Mouse (Mus musculus) frontal cortex, adult 2 months (tissue): Measurements from ENCODE around the gene Slc16a4. TPM values are rescaled to one million over a fixed set of nuclear protein-coding genes. Genes with fewer than 3 reads are reported as not detected.
"Not testable (repeated sequence)": the region's sequence is repeated elsewhere in the genome, so short reads cannot be mapped to it uniquely, and the experiment has no call there.

ENCODE experiments used
- DNase-seq, 2 experiments: peaks; one replicate each; pipeline ENCODE4 v3.0.0; 2022; ENCODE audit warnings: low spot score in 1 of 2; ENCODE audit errors: extremely low spot score in 1 of 2
- polyA plus RNA-seq: library from polyadenylated mRNA; depleted of rRNA; stranded (reverse); fragments of >200 nt; gene quantifications from 2 replicates; pipeline ENCODE4 v1.2.3, GENCODE M21; 2012

The Slc16a4 gene
- polyA plus RNA-seq, 1 experiment = 3.3 TPM

DNA sequence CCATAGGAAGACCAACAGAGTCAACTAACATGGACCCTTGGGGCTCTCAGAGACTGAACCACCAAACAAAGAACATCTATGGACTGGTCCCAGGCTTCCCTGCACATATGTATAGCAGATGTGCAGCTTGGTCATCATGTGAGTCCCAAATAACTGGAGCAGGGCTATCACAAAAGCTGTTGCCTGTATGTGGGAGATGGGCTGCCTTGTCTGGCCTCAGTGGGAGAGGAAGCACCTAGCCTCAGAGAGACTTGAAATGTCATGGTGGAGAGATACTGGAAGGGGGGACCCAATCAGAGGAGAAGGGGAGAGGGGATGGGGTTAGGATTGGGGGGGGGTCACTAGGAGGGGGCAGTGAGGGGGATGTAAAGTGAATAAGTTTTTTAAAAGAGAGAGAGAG, 3.7 kb upstream of the Slc16a4 start:
- no peak for DNase-seq

DNA sequence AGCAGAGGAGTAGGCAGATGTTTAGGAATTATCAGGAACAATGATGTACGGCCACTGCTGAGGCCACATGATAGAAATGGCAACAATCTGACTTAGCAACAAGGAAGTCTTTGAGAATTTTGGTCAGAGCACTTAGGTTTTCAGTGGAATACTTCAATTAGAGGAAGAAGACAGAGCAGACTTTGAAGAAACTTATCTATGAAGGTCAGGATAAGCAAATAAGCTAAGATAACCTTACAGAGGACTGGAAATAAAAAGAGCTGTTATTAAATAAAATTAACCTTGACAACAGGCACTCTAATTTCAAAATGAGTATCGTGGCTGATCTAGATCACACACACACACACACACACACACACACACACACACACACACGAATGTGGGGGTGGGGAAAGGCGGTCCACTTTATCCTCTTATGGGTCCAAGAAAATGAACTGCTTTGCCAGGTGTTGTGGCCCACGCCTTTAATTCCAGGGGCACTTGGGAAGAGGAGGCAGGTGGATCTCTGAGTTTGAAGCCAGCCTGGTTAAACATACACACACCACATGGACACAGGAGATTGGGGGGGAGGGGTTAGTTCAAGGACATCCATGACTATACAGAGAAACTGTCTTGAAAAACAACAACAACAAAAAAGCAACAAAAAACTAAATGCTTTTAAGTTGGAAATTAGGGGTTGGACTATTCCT, 4.8 kb downstream of the Slc16a4 start:
- no peak for DNase-seq

- not testable (repeated sequence) for DNase-seq
Measured at GRCm38 (mm10) chr3:107296917-107297316, 5.9 kb downstream of the Slc16a4 start.

GRCm38 (mm10) chr3:107317338-107317737, 26.3 kb downstream of the Slc16a4 start:
- DNase-seq = no peak

- DNase-seq = no peak
Measured at GRCm38 (mm10) chr3:107321141-107321540, 30.1 kb downstream of the Slc16a4 start.

- no peak for DNase-seq
Measured at GRCm38 (mm10) chr3:107321776-107322175, 30.7 kb downstream of the Slc16a4 start.

- DNase-seq = no peak
Measured at GRCm38 (mm10) chr3:107326442-107326841, 35.4 kb downstream of the Slc16a4 start.

GRCm38 (mm10) chr3:107330503-107331424, 39.7 kb downstream of the Slc16a4 start:
- no peak for DNase-seq

- DNase-seq = no peak
Measured at GRCm38 (mm10) chr3:107331746-107332126, 40.7 kb downstream of the Slc16a4 start.

DNA sequence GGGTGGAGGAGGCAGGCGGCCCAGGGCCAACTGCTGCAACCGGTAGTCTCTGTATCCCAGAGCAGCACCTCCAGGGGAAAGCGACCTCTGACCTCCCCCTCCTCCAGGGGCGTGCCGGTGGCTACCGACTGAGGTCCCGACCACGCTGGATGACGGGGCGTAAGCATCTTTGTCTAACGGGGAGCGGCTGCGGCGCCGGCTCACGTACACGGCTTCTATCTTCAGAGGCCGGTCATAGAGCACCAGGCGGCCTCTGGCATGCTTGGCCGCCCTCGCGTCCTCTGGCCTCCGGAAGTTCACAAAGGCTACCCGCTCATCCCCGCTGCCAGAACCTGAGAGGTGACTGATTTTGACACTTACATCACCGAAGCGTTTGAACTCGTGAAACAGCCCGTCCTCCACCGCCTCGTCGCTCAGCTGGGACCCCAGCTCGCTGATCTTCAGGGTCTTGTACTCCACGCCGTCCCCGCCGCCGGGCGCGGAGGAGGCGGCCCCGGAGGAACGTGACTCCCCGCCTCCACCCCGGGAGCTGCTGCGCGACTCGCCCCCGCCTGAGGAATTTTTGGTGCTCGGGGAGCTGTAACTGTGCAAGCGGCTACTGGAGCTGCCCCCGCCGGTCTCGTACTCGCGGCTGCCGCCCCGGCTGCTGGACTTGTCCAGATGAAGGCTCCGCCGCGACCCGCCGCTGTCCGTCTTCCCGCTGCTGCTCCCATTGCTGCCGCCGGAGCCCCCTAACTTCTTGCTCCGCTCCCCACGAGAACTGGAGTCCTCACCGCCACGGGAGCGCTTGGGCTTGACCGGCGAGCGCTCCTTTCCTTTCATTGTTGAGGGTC, 41.3 kb downstream of the Slc16a4 start:
- peak; percentile 41 to 64 for DNase-seq

GRCm38 (mm10) chr3:107332960-107333380, 41.9 kb downstream of the Slc16a4 start:
- peak; percentile 99 for DNase-seq

GRCm38 (mm10) chr3:107333381-107334201, 42.6 kb downstream of the Slc16a4 start, which contains the start of gene Rbm15:
Gene Rbm15, minus strand, starts transcription at chr3:107333673.
- peak; percentile 99 to 100 for DNase-seq

GRCm38 (mm10) chr3:107334202-107334934, 43.3 kb downstream of the Slc16a4 start:
- no peak for DNase-seq

DNA sequence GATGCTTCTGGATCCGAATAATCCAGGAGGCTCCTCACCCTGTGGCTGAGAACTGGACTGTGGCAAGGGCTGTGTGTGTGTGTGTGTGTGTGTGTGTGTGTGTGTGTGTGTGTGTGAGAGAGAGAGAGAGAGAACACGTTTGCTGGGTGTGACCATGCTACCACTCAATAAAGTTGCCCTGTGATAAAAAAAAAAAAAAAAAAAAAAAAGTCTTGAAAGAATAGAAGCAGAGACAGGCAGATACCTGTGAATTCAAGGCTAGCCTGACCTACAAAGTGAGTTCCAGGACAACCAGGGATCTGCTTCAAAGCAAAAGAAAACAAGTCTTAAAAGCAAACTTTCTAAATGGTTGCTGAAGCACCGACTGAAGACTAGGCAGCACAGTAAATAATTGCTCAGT, 52.9 kb downstream of the Slc16a4 start:
- DNase-seq = no peak

GRCm38 (mm10) chr3:107345033-107345725, 54.1 kb downstream of the Slc16a4 start:
- DNase-seq = no peak

GRCm38 (mm10) chr3:107349006-107349405, 58.0 kb downstream of the Slc16a4 start:
- DNase-seq = no peak

DNA sequence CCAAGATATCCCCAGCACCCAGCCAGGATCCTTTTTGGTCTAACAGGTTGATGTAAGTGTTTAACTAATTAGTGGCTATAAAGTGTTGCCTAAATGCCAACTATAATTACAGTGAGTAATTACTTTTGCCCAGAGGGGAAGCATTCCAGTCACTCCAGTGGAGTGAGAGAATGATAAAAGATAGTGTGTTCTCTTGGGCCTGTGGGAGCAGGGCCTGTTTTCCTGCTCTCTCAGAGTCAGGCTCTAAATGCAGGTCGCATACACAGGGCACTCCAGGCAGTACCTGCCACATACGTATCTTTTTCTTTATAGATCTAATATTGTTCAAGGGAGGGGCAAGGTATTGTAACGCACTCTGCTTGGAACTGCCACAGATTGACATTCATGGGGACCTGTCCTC, 60.7 kb downstream of the Slc16a4 start:
- DNase-seq = no peak

- DNase-seq = no peak
Measured at GRCm38 (mm10) chr3:107355618-107356260, 64.7 kb downstream of the Slc16a4 start.
